Mouse (Mus musculus): ENCODE measurements at regions not wholly inside any gene's neighbourhood (a gene's known extent, or its start where the extent isn't known, plus 50 kb on each side); places are given as distances from the start of the nearest gene placed in this dataset.

- no peak for DNase-seq (ENCODE audit: low spot score in 2 of 2)
These were observed 876.8 kb downstream of the Hace1 start for GRCm38 (mm10) chr10:46454442-46454841.

DNA sequence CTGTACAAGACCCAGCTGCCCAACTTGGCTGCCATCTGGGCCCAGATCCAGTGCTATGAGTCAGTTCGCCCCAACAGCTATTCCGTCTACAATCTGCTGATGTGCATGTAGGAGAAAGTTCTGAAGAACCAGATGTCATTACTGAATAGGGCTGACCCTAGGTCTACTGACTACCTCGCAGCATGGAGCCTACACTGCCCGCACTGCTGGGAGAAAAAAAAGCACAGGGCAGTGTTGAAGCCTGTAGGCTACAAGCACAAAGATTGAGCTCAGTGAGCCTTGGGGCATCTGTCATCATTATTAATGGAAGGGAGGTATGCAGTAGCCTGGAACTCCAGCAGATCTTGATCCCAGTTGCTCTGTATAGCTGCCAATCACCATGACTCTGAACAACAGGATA is 881.1 kb downstream of the Hace1 start:
- no peak for DNase-seq (ENCODE audit: low spot score in 2 of 2)

DNA sequence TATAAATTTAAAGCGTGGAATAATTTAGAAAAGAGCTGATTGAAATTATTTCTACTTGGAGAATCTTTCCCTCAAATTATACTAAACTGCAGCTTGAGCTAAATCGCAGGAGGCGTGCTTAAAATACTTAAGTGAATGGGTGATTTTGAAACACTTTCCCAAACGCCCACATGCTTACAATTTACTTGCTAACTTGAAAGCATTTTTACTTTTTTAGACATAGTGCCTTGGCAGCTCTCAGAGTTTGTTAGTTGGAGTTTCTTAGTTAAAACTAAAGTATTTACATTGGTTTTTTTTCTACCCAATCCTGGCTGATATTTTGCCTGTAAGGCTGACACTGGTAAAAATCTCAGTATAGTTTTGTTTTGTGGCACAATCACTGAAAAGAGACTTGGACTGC is 906.0 kb downstream of the Hace1 start:
- peak in 1 of 2 experiments; percentile 53 for DNase-seq (ENCODE audit: low spot score in 2 of 2)
